Mouse (Mus musculus) lung, embryonic 14.5 days (tissue): ENCODE data around the gene Palb2. TPM values are rescaled to one million over a fixed set of nuclear protein-coding genes. Genes with fewer than 3 reads are reported as not detected.

ENCODE experiments used
- ATAC-seq: fragments of 200-750 bp; cut with Nextera tagmentation; 2 replicates; pipeline ENCODE4 v1.8.0; 2017; ENCODE audit warnings: mild to moderate bottlenecking, moderate TSS enrichment, moderate library complexity; ENCODE audit not compliant: insufficient read depth
- DNase-seq: peaks from one replicate; pipeline ENCODE4 v3.0.0-alpha.2; 2015
- H3K27ac ChIP-seq: fragments of 300-500 bp; sonication (generic); 2 replicates; pipeline ENCODE4 v1.5.1; 2014; ENCODE audit warnings: low read depth, mild to moderate bottlenecking, moderate library complexity
- H3K27me3 ChIP-seq: fragments of 300-500 bp; sonication (generic); 2 replicates; pipeline ENCODE4 v1.6.1; 2014; ENCODE audit warnings: low read length, control low read depth; ENCODE audit not compliant: insufficient read depth
- H3K36me3 ChIP-seq: fragments of 300-500 bp; sonication (generic); 2 replicates; pipeline ENCODE4 v1.6.1; 2014; ENCODE audit warnings: control low read depth; ENCODE audit not compliant: insufficient read depth
- H3K4me1 ChIP-seq: fragments of 300-500 bp; sonication (generic); 2 replicates; pipeline ENCODE4 v1.6.1; 2014; ENCODE audit warnings: antibody characterized with exemption, control low read depth; ENCODE audit not compliant: insufficient read depth
- H3K4me2 ChIP-seq: fragments of 300-500 bp; sonication (generic); 2 replicates; pipeline ENCODE4 v1.6.1; 2014; ENCODE audit warnings: mild to moderate bottlenecking
- H3K4me3 ChIP-seq: fragments of 300-500 bp; sonication (generic); 2 replicates; pipeline ENCODE4 v1.5.1; 2014; ENCODE audit warnings: low read depth, low read length
- H3K9ac ChIP-seq: fragments of 300-500 bp; sonication (generic); 2 replicates; pipeline ENCODE4 v1.6.1; 2014
- H3K9me3 ChIP-seq: fragments of 300-500 bp; sonication (generic); 2 replicates; pipeline ENCODE4 v1.6.1; 2016; ENCODE audit warnings: low read depth, low read length, control low read depth
- CTCF ChIP-seq: IDR thresholded peaks from 2 replicates; pipeline ENCODE4 v1.5.1; 2016; ENCODE audit warnings: antibody characterized with exemption, low read depth
- WGBS: fragments of 180-500 bp; shearing (Covaris S2); extraction: QIAGEN DNeasy Blood & Tissue Kit; methylation state at CpG from one replicate; pipeline ENCODE4 v1.1.7; 2014; 5-methylcytosine and 5-hydroxymethylcytosine counted together
- polyA plus RNA-seq: library from polyadenylated mRNA; unstranded; fragments of >200 nt; fragmentation: Nextera tagmentation; extraction: Ambion mirVana; gene quantifications from 2 replicates; pipeline ENCODE4 v1.2.1, GENCODE M21; 2014

Palb2 gene
- polyA plus RNA-seq, 1 experiment from 2014 or later: 20.6 TPM

- Histone ChIP-seq H3K9me3 (no peaks in the 10 kb centered on the region), H3K36me3 (peaks cover 39% of the 10 kb centered on the region), H3K4me3 (peak overlapping the region; percentile 100), H3K4me2 (peak overlapping the region; percentile 91), H3K4me1 (0 out of 2 replicates have a peak, but pooled peaks cover 4% of the 10 kb centered on the region), H3K9ac (peak overlapping the region; percentile 93), H3K27ac (peak overlapping the region; percentile 94), H3K27me3 (no peaks in the 10 kb centered on the region)
- peak; percentile 52 for DNase-seq
- WGBS: under 1% methylated on average over 58 of the region's 58 CpGs
- TF ChIP-seq CTCF: no peak; the same call in 1 of the 2 replicates
- no peak; the same call in 1 of the 2 replicates for ATAC-seq
Measured at GRCm38 (mm10) chr7:122067517-122068381, 65.0 kb downstream of the Palb2 start.

GRCm38 (mm10) chr7:122066945-122067516 lies 65.8 kb downstream of the Palb2 start, which contains the start of the genes Ubfd1 and Ears2:
Gene Ubfd1 (plus strand): TSS chr7:122067175.
Gene Ears2 (minus strand): TSS chr7:122067263.
- Histone ChIP-seq H3K4me1 (0 out of 2 replicates have a peak, but pooled peaks cover 4% of the 10 kb centered on the region), H3K9me3 (no peaks in the 10 kb centered on the region), H3K36me3 (peaks cover 38% of the 10 kb centered on the region), H3K4me2 (peak within 1 kb of the TSS; percentile 91), H3K9ac (peak within 1 kb of the TSS; percentile 93), H3K27me3 (no peaks in the 10 kb centered on the region), H3K27ac (peak within 1 kb of the TSS; percentile 94), H3K4me3 (peak within 1 kb of the TSS; percentile 100)
- peak; percentile 24; the same call in 1 of the 2 replicates for TF ChIP-seq CTCF
- ATAC-seq: peak; percentile 99
- peak; percentile 99 for DNase-seq
- 0% methylated on average over 60 of the region's 60 CpGs for WGBS

GRCm38 (mm10) chr7:122066102-122066944 lies 66.5 kb downstream of the Palb2 start:
- H3K27ac ChIP-seq: peak overlapping the region; percentile 94
- H3K4me2 ChIP-seq: peak overlapping the region; percentile 91
- DNase-seq (no peak), ATAC-seq (no peak; the same call in 1 of the 2 replicates)
- H3K27me3 ChIP-seq: no peaks in the 10 kb centered on the region
- H3K9ac ChIP-seq: peak overlapping the region; percentile 93
- TF ChIP-seq CTCF: no peak
- 13% methylated on average over 31 of the region's 31 CpGs for WGBS
- peak overlapping the region; percentile 100 for H3K4me3 ChIP-seq
- H3K9me3 ChIP-seq: no peaks in the 10 kb centered on the region
- H3K4me1 ChIP-seq: 0 out of 2 replicates have a peak, but pooled peaks cover 4% of the 10 kb centered on the region
- peaks cover 37% of the 10 kb centered on the region for H3K36me3 ChIP-seq

- ATAC-seq (no peak), DNase-seq (no peak)
- WGBS: 51% methylated on average over 1 of the region's 1 CpGs
- H3K27me3 ChIP-seq: no peaks in the 10 kb centered on the region
- H3K4me1 ChIP-seq: 0 out of 2 replicates have a peak, but pooled peaks cover 4% of the 10 kb centered on the region
- peak overlapping the region; percentile 93; the same call in 1 of the 2 replicates for H3K9ac ChIP-seq
- H3K4me2 ChIP-seq: peak overlapping the region; percentile 91
- no peaks in the 10 kb centered on the region for H3K9me3 ChIP-seq
- peak overlapping the region; percentile 100; the same call in 1 of the 2 replicates for H3K4me3 ChIP-seq
- H3K27ac ChIP-seq: peak overlapping the region; percentile 94; the same call in 1 of the 2 replicates
- TF ChIP-seq CTCF: no peak
- peaks cover 38% of the 10 kb centered on the region for H3K36me3 ChIP-seq
Measured at GRCm38 (mm10) chr7:122065656-122066055, 67.1 kb downstream of the Palb2 start.

Other genes starting within 250 kb of the Palb2 start
- 23.1 and 23.2 TPM in 2 replicates for gene Cog7, start 151.3 kb downstream of the Palb2 start, polyA plus RNA-seq
- 73.2 and 76.8 TPM in 2 replicates for gene Gga2, start 111.8 kb downstream of the Palb2 start, polyA plus RNA-seq
- 80.8 and 83.1 TPM in 2 replicates for gene Ubfd1, start 65.8 kb downstream of the Palb2 start, polyA plus RNA-seq
- 16.5 and 17.5 TPM in 2 replicates for gene Ears2, start 65.7 kb downstream of the Palb2 start, polyA plus RNA-seq
- 620 and 633 TPM in 2 replicates for gene Ndufab1, start 31.1 kb downstream of the Palb2 start, polyA plus RNA-seq
- gene Dctn5, start 56 bp upstream of the Palb2 start, polyA plus RNA-seq: 108 and 119 TPM in 2 replicates
- 141 and 160 TPM in 2 replicates for gene Plk1, start 26.5 kb upstream of the Palb2 start, polyA plus RNA-seq
- 0.16 TPM in 1 of 2 replicates, not detected in the other for gene Ern2, start 53.2 kb upstream of the Palb2 start, polyA plus RNA-seq
- gene Chp2, start 86.5 kb upstream of the Palb2 start, polyA plus RNA-seq: 0.53 and 0.84 TPM in 2 replicates
- gene Prkcb, start 155.8 kb upstream of the Palb2 start, polyA plus RNA-seq: 7.5 and 9.7 TPM in 2 replicates